In genomic region chr1:160339374-160339773, GRCm38 (mm10) we compare ENCODE assay signal across 24 mouse cellular contexts.
"Had no signal": no experiment of that assay in that cellular context is flagged by ENCODE, and none has a peak within 500 bp of the region (broad histone marks: within the 10 kb centered on the region; RNA-seq: fewer than 3 reads in every experiment).

No protein-coding gene starts in this region.

- DNase-seq: kidney, adult 2 months; kidney, postnatal 25 days; layer of hippocampus, adult 9-11 months; liver; lung, adult 18-20 months; lung, postnatal 14 days; lung, postnatal 4 days; right cerebral cortex, adult 18-20 months; right cerebral cortex, postnatal 14 days; right cerebral cortex, postnatal 4 days; thymus, postnatal 25 days had no signal

- H3K4me3 ChIP-seq: layer of hippocampus, adult 2 months; limb, embryonic 10.5 days; limb, embryonic 13.5 days; liver, embryonic 12.5 days; liver, embryonic 15.5 days; lung, embryonic 15.5 days; megakaryocyte, embryonic 14.5 days; midbrain, embryonic 10.5 days; midbrain, embryonic 13.5 days; myocyte had no signal

- H3K27me3 ChIP-seq: limb, embryonic 13.5 days; liver, embryonic 12.5 days; liver, embryonic 15.5 days; lung, embryonic 15.5 days; megakaryocyte, embryonic 14.5 days; midbrain, embryonic 13.5 days had no signal

- H3K9ac ChIP-seq: limb, embryonic 13.5 days; liver, embryonic 12.5 days; liver, embryonic 15.5 days; lung, embryonic 15.5 days; midbrain, embryonic 13.5 days had no signal

- ATAC-seq: liver, embryonic 12.5 days; midbrain, embryonic 13.5 days; midbrain, embryonic 16.5 days had no signal

- H3K27ac ChIP-seq: kidney, postnatal 0 days; layer of hippocampus, adult 2 months; limb, embryonic 10.5 days; limb, embryonic 13.5 days; liver, embryonic 12.5 days; liver, embryonic 15.5 days; lung, embryonic 15.5 days; midbrain, embryonic 10.5 days; midbrain, embryonic 13.5 days; stomach, postnatal 0 days had no signal

- H3K9me3 ChIP-seq: limb, embryonic 10.5 days; limb, embryonic 13.5 days; liver, embryonic 12.5 days; liver, embryonic 15.5 days; lung, embryonic 15.5 days; megakaryocyte, embryonic 14.5 days; midbrain, embryonic 10.5 days; midbrain, embryonic 13.5 days had no signal

- H3K36me3 ChIP-seq: limb, embryonic 10.5 days; limb, embryonic 13.5 days; liver, embryonic 12.5 days; liver, embryonic 15.5 days; lung, embryonic 15.5 days; midbrain, embryonic 10.5 days had no signal

- H3K4me1 ChIP-seq: limb, embryonic 10.5 days; limb, embryonic 13.5 days; liver, embryonic 15.5 days; lung, embryonic 15.5 days; midbrain, embryonic 13.5 days had no signal
